Mouse (Mus musculus): ENCODE data around the gene Bsn. TPM values are rescaled to one million over a fixed set of nuclear protein-coding genes. Genes with fewer than 3 reads are reported as not detected.
"Not testable (repeated sequence)": the region's sequence is repeated elsewhere in the genome, so short reads cannot be mapped to it uniquely, and the experiment has no call there.

Bsn gene
- polyA plus RNA-seq, 1 experiment from 2014 or later: 4.7 TPM

DNA sequence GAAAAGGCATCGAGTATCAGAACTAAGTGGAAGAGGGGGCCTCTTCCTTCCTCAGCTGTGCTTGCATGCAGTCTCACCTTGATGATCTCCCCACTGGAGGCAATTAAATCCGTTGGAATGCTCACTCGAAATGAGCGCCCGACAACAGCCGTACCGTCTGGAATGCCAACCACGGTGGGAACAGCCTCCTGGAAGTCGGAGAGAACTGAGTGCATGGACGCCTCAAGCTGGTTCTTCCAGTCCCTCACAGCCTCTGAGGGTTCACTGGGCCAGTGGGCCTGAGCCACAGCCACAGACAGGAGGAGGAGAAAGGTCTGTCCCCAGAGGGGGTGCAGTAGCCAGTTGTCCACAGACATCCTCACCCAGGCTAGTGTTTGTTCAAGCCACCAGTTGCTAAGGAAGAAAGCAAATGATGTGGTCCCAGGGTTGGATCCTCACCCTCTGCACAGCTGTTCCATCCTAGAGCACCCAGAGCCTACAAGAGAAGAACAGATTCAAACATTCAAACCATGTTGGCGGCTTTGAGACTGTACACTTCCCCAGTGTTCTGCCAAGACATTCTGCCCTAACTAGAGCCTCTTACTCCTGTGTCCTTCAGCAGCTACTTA, 27.9 kb upstream of the Bsn start:
- no peaks in the 10 kb centered on the region for H3K27me3 ChIP-seq
- WGBS: 73% methylated on average over 11 of the region's 11 CpGs
- no peak overlapping the region for H3K4me3 ChIP-seq
- H3K4me2 ChIP-seq: no peak overlapping the region
- no peak for ATAC-seq
- peaks cover 23% of the 10 kb centered on the region for H3K36me3 ChIP-seq (ENCODE audit: poor library complexity, severe bottlenecking)
- H3K9ac ChIP-seq: no peak overlapping the region
- H3K9me3 ChIP-seq (replicated peaks): no peaks in the 10 kb centered on the region
- H3K27ac ChIP-seq: no peak overlapping the region
- H3K4me1 ChIP-seq: peaks cover 11% of the 10 kb centered on the region

DNA sequence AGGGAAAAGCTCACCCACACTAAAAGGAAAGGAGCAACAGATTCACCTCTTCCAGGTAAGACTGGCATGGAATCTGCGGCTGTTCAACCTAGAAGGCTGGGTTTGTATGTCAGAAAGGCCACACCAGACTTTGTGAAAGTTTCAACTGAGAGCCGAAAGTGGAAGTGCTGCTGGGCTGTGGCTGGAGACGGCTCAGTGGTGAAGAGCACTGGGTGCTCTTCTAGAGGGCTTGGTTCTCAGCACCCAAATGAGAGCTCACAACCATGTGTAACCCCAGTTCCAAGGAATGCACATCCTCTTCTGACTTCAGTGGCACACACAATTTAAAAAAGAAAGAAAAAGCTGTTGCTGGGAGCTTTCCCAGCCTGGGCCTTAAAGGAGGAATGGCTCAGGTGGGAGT, 27.2 kb upstream of the Bsn start:
- no peaks in the 10 kb centered on the region for H3K27me3 ChIP-seq
- peaks cover 18% of the 10 kb centered on the region for H3K4me1 ChIP-seq
- 94% methylated on average over 3 of the region's 3 CpGs for WGBS
- no peak overlapping the region for H3K27ac ChIP-seq
- H3K9ac ChIP-seq: no peak overlapping the region
- no peaks in the 10 kb centered on the region for H3K9me3 ChIP-seq (replicated peaks)
- peaks cover 23% of the 10 kb centered on the region for H3K36me3 ChIP-seq (ENCODE audit: poor library complexity, severe bottlenecking)
- no peak overlapping the region for H3K4me2 ChIP-seq
- ATAC-seq: no peak
- no peak overlapping the region for H3K4me3 ChIP-seq

DNA sequence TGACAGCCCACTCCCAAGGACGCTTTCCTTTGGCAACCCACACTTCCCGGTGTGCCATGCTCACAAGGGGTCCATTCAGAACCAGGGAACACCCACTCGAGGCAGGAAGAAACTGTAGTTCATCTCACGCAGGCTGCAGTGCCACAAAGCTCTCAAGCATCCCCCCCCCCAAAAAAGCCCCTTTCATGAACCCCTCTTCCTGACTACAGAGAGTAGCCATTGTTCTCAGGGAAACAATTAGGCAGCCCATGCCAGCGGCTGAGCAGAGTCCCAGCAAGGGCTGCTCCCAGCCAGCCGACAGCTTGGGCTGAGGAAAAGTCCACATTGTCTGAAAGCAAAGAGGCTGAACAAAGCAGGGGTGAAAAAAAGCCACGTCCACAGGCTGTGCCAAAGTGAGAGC, 22.9 kb upstream of the Bsn start:
- WGBS: 5% methylated on average over 7 of the region's 7 CpGs
- Histone ChIP-seq H3K27ac (peak overlapping the region; percentile 86), H3K9me3 (replicated peaks) (no peaks in the 10 kb centered on the region), H3K27me3 (no peaks in the 10 kb centered on the region), H3K4me2 (peak overlapping the region; percentile 25), H3K9ac (peak overlapping the region; percentile 46), H3K36me3 (ENCODE audit: poor library complexity, severe bottlenecking) (peaks cover 41% of the 10 kb centered on the region), H3K4me1 (peaks cover 18% of the 10 kb centered on the region), H3K4me3 (no peak overlapping the region)
- peak; percentile 77 for ATAC-seq

DNA sequence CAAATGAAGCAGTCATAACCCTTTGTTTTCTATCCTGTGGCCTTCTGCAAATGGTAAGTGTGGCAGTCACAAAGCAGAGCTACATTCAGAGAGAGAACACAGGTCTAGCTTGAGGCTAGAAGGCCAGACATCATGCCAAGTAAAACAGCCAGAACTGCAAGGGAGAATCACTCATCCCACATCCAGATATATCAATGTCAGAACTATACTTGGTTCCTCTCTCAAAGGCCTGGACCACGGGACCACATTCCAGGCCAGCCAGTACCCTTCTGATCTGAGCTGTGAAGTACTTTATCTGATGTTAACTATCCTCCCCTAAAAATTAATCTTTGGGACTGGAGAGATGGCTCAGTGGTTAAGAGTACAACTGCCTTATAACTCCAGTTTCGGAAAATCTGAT, 22.2 kb upstream of the Bsn start:
- 79% methylated on average over 2 of the region's 2 CpGs for WGBS
- peak overlapping the region; percentile 26; the same call in 1 of the 2 replicates for H3K9ac ChIP-seq
- no peak overlapping the region for H3K4me2 ChIP-seq
- H3K4me1 ChIP-seq: peaks cover 18% of the 10 kb centered on the region
- H3K4me3 ChIP-seq: no peak overlapping the region
- H3K27ac ChIP-seq: 0 out of 2 replicates have a peak overlapping the region, but pooled peaks have one; percentile 40
- ATAC-seq: no peak
- no peaks in the 10 kb centered on the region for H3K27me3 ChIP-seq
- H3K36me3 ChIP-seq (ENCODE audit: poor library complexity, severe bottlenecking): peaks cover 41% of the 10 kb centered on the region
- H3K9me3 ChIP-seq (replicated peaks): no peaks in the 10 kb centered on the region

DNA sequence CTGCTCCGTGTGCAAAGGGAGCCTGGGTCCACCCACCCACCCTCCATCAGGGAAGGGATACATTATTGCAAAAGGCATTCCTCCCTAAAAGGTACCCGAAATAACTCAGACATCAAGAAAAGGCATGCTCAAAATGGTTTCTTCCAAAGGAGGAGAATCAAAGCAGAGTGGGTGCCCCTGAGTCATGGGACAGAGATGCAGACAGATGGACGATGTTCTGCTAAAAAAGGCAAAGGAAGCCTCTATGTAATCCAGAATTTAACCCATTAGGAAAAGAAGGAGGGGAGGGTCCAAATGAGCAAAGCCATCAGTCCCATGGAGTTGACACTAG, 15.4 kb upstream of the Bsn start:
- Histone ChIP-seq H3K27me3 (no peaks in the 10 kb centered on the region), H3K4me2 (no peak overlapping the region), H3K9ac (no peak overlapping the region), H3K4me3 (no peak overlapping the region), H3K9me3 (replicated peaks) (no peaks in the 10 kb centered on the region), H3K4me1 (peaks cover 19% of the 10 kb centered on the region), H3K27ac (peak overlapping the region; percentile 61; the same call in 1 of the 2 replicates), H3K36me3 (ENCODE audit: poor library complexity, severe bottlenecking) (peaks cover 45% of the 10 kb centered on the region)
- ATAC-seq: no peak
- WGBS: 73% methylated on average over 3 of the region's 3 CpGs

DNA sequence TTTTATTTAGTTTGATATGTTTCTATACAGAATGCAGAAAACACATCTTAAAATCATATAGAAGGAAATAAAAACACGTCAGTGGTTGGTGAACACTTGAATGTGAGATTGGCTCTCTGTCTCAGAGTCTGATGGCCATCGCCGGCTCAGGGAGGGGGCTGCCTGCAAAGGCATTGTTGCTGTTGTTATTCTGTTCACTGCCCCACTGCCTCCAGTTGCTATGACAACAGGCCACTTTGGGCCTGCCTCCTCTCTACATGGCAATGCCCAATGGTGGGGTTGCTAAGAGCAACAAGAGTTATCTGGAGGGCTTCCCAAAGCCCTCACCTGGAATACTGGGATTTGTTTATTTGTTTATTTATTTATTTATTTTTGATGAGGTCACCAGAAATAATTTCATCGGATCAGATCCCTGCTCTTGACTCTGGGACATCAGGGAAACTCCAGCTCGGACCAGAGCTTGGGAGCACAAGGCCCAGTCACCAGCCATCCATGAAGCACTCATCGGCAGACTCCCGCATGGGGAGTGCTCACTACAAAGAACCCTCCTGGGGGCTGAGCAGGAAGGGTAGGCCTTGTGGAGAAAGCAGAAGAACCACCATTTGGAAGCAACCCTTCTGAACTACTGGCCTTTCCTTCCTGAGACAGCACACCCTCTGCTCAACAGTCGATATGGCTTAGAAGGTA, 14.8 kb upstream of the Bsn start:
- Histone ChIP-seq H3K27ac (peak overlapping the region; percentile 61), H3K4me1 (peaks cover 23% of the 10 kb centered on the region), H3K27me3 (no peaks in the 10 kb centered on the region), H3K36me3 (ENCODE audit: poor library complexity, severe bottlenecking) (peaks cover 44% of the 10 kb centered on the region), H3K4me3 (no peak overlapping the region), H3K9me3 (replicated peaks) (no peaks in the 10 kb centered on the region), H3K4me2 (no peak overlapping the region), H3K9ac (no peak overlapping the region)
- WGBS: 37% methylated on average over 8 of the region's 8 CpGs
- no peak; the same call in 1 of the 2 replicates for ATAC-seq

DNA sequence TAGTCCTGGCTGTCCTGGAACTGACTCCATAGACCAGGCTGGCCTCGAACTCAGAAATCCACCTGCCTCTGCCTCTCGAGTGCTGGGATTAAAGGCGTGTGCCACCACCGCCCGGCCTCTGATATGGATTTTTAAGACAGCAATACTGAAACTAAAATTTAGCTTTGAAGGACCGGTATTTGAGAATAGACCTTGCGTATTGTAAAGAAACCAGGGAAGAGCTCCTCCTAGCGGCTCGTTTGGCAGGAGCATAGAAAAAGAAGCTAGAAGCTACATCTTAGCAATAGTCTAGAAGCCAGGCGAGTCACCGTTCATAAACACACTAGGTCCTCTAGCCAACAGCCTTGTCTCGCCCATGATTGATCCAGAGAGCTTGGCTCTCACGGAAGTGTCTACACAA, 12.8 kb upstream of the Bsn start:
- Histone ChIP-seq H3K27ac (no peak overlapping the region), H3K4me2 (no peak overlapping the region), H3K9me3 (replicated peaks) (no peaks in the 10 kb centered on the region), H3K4me1 (peaks cover 23% of the 10 kb centered on the region), H3K4me3 (no peak overlapping the region), H3K9ac (no peak overlapping the region), H3K36me3 (ENCODE audit: poor library complexity, severe bottlenecking) (peaks cover 24% of the 10 kb centered on the region), H3K27me3 (no peaks in the 10 kb centered on the region)
- WGBS: 43% methylated on average over 13 of the region's 13 CpGs
- no peak for ATAC-seq

DNA sequence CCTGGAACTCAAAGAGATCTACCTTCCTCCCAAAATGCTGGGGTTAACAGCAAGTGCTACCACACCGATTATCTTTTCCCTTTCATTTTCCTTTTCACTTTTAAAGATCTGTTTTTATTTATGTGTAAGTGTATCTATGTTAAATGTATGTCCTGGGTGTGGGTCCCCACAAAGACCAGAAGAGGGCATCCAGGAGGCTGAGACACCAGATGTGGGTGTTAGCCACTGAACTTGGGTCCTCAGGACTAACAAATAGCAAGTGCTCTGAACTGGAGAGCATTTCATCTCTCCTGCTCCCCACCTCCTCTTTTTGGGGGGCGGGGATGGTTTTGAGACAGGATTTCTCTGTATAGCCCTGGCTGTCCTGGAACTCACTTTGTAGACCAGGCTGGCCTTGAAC, 12.0 kb upstream of the Bsn start:
- Histone ChIP-seq H3K4me3 (no peak overlapping the region), H3K36me3 (ENCODE audit: poor library complexity, severe bottlenecking) (peaks cover 16% of the 10 kb centered on the region), H3K27me3 (no peaks in the 10 kb centered on the region), H3K9ac (no peak overlapping the region), H3K4me1 (peaks cover 30% of the 10 kb centered on the region), H3K4me2 (no peak overlapping the region), H3K9me3 (replicated peaks) (no peaks in the 10 kb centered on the region), H3K27ac (no peak overlapping the region)
- ATAC-seq: no peak
- WGBS: 95% methylated on average over 2 of the region's 2 CpGs

DNA sequence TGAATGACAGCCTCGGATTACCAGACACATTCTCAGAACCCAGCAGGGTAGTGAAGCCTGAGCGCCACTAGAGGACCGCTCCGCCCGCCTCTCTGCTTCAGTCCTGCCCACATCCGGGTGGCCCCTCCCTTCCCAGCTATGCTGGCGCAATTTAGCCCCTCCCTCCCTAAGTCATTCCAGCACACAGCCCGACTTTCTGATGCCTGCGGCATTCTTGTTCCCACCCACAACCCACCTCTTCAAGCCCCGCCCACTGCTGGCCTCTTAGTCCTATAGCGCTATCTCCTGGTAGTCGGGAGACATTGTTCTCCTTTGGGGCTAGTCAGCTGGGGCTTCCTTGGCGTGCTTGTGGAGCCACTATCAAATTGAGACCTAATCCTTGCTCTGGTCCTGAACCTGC, 11.0 kb upstream of the Bsn start:
- peak; percentile 90 for ATAC-seq
- Histone ChIP-seq H3K27ac (no peak overlapping the region), H3K27me3 (no peaks in the 10 kb centered on the region), H3K9me3 (replicated peaks) (no peaks in the 10 kb centered on the region), H3K4me1 (peaks cover 35% of the 10 kb centered on the region), H3K4me3 (peak overlapping the region; percentile 24), H3K4me2 (peak overlapping the region; percentile 55), H3K9ac (peak overlapping the region; percentile 53), H3K36me3 (ENCODE audit: poor library complexity, severe bottlenecking) (peaks cover 7% of the 10 kb centered on the region; the same call in 1 of the 2 replicates)
- 0% methylated on average over 13 of the region's 13 CpGs for WGBS

DNA sequence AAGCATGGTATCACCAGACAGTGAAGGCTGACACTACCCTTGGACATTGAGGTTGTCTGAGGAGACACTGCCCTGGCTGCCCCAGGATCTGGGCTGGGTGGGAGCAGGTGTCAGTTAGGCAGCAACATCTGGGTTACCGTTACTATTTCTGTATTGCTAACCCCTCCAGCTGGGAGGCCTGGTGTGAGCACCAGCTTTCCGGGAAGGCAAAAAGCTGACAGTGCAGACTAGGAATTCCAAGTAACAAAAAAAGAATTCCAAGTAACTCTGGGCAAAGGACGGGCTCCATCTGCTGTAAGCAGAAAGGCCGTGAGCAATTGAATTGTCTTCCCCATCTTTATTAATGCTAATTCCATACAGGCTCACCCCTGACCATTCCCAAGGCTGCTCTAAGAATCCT, 8.4 kb upstream of the Bsn start:
- ATAC-seq: no peak
- H3K27me3 ChIP-seq: 0 out of 2 replicates have a peak, but pooled peaks cover 2% of the 10 kb centered on the region
- WGBS: 59% methylated on average over 4 of the region's 4 CpGs
- H3K36me3 ChIP-seq (ENCODE audit: poor library complexity, severe bottlenecking): no peaks in the 10 kb centered on the region
- H3K4me3 ChIP-seq: no peak overlapping the region
- no peak overlapping the region for H3K27ac ChIP-seq
- no peak overlapping the region for H3K4me2 ChIP-seq
- no peaks in the 10 kb centered on the region for H3K9me3 ChIP-seq (replicated peaks)
- peaks cover 23% of the 10 kb centered on the region for H3K4me1 ChIP-seq
- no peak overlapping the region for H3K9ac ChIP-seq

DNA sequence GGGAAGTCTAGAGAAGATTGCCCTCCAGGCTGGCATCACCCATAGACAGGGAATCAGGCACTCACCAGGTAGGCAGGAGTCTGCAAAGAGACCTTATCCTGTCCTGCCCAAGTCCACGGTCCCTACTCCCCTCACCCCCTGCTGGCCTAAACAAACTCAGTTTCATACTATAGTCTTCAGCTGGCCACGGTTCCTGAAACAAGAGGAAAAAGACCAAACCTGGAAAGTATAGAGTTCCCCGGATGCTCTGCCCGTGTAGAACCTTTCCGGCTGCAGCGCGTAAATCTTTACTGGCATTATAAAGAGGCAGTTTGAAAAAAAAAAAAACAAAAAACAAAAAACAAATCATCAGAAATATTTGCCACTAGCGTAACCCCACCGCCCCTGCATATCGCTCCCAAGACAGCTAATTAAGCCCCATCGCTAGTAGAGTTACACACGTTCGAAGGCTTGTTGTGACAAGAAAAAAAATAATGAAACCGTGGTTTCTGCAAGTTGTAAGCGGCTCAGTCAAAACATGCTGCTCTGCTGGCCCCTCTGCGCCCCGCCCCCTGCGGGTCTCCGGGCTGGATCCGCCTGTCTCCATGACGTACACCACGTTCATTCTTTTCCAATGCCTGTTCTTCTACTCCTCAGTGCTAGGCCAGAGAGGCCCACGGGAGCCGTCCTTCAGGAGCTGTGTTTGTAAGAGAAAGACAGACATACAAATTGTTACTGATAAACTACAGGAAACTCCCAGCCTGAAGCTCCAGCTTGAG, 6.9 kb upstream of the Bsn start:
- Histone ChIP-seq H3K4me1 (peaks cover 23% of the 10 kb centered on the region), H3K36me3 (ENCODE audit: poor library complexity, severe bottlenecking) (no peaks in the 10 kb centered on the region), H3K27me3 (0 out of 2 replicates have a peak, but pooled peaks cover 2% of the 10 kb centered on the region), H3K27ac (no peak overlapping the region), H3K4me3 (peak overlapping the region; percentile 19), H3K4me2 (peak overlapping the region; percentile 52), H3K9me3 (replicated peaks) (no peaks in the 10 kb centered on the region), H3K9ac (no peak overlapping the region; the same call in none of the 2 replicates)
- ATAC-seq: no peak
- 19% methylated on average over 24 of the region's 24 CpGs for WGBS

DNA sequence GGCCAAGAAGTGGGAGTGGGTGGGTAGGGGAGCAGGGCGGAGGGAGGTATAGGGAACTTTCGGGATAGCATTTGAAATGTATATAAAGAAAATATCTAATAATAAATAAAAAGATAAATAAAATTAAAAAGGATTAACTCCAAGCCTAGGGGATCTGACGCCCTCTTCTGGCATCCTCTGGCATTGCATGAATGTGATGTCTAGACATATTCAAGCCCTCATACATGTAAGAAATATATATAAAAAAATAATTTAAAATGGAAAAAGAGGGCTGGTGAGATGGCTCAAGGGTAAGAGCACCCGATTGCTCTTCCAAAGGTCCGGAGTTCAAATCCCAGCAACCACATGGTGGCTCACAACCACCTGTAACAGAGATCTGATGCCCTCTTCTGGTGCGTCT, 6.0 kb upstream of the Bsn start:
- H3K9ac ChIP-seq; H3K27ac ChIP-seq; H3K4me2 ChIP-seq; H3K9me3 ChIP-seq (replicated peaks); H3K27me3 ChIP-seq; H3K4me3 ChIP-seq; ATAC-seq; H3K36me3 ChIP-seq (ENCODE audit: poor library complexity, severe bottlenecking): not testable (repeated sequence)
- H3K4me1 ChIP-seq: peaks cover 23% of the 10 kb centered on the region
- 67% methylated on average over 6 of the region's 6 CpGs for WGBS

Data from forebrain, embryonic 13.5 days (tissue).